Mouse (Mus musculus) left cerebral cortex, postnatal 25 days (tissue): ENCODE results near the gene Eif4g3. TPM values are rescaled to one million over a fixed set of nuclear protein-coding genes. Genes with fewer than 3 reads are reported as not detected.

Source experiments
- DNase-seq, 2 experiments: peaks; one replicate each; pipeline ENCODE4 v3.0.0; 2022; ENCODE audit warnings: low spot score in 2 of 2, mixed read lengths in 1 of 2
- intact Hi-C: fragments of 180-260 bp; cut with DNase I; formaldehyde crosslinking; loops from one replicate; pipeline ENCODE4 v1.15.1; 2025
- total RNA-seq, 2 experiments: library from RNA; stranded (reverse); gene quantifications; 2 replicates each; pipeline ENCODE4 v1.2.3; 2021

Eif4g3 gene
- total RNA-seq, 2 experiments from 2014 or later: 164 to 178 TPM

DNA sequence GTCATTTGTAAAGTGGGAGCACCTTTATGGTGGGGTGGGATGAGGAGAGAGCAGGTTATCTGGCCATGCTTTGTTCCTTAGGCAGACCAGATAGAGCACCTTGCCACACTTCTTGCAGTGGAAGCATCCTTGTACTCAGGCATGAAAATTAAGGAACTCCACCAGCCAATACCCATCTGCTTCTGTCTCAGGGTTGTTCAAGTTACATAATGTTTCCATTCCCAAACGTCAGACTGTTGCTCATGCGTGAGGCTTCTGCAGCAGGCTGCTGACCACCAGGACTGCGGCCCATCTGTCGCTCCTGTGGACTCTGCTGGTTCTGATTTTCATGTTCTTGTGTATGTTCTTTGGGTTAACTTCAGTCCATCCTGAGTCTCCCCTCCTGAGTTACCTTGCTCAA is 187.9 kb downstream of the Eif4g3 start:
- peak in 1 of 2 experiments; percentile 68 for DNase-seq
- intact Hi-C loops: no loop called here

DNA sequence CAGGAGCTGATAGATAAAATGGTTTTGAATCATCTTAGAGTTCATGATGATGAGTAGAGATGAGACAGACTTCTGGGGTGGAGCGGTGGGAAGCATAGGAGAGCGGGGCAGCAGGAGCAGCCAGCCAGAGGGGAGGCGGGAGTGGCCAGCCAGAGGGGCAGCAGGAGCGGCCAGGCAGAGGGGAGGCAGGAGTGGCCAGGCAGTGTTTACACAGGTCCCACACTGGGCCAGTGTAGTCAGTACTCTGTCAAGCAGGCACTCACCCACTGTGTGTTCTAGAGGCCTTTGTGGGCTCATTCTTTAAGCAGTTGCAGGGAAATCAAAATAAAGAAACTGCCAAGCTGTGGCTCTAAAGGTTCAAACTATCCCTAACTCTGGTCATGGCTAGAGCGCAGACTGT is 191.2 kb downstream of the Eif4g3 start:
- intact Hi-C loops: no loop called here
- DNase-seq: no peak

DNA sequence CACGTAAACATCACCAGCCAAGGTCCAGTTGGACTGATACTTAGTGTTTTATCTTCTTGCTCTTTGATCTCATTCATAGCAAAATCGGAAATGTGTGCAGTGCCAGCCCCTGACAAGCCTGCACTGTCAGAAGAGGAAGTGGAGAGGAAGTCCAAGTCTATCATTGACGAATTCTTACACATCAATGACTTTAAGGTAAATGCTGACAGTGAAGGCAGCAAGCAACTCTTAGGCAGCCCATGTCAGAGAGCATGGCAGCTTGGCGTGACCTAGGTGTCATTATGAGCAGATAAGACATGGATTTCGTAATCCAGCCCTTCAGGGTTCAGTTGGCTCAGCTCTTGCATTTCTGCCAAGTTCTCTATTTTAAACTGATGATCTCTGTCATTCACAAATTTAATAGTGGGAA is 191.8 kb downstream of the Eif4g3 start:
- DNase-seq: no peak
- intact Hi-C loops: no loop called here

DNA sequence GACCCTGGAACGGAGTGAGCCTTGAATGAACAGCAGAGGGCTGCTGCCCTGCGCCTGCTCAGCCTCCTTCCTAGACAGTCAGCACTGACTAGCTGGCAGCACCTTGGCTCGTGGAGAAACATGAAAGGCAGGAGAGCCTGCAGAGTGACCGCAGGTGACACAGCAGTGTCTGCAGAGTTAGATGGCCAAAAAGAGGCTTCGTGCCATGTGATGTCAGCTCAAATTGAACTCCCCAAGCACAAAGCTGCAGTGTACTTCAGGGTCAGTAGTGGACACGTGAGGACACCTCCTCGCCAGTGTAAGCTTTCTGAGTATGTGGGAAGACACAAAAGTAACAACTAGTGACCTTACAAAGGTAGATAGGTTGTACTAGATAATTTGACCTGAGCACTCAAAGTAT is 193.1 kb downstream of the Eif4g3 start:
- DNase-seq: no peak
- intact Hi-C loops: no loop called here

DNA sequence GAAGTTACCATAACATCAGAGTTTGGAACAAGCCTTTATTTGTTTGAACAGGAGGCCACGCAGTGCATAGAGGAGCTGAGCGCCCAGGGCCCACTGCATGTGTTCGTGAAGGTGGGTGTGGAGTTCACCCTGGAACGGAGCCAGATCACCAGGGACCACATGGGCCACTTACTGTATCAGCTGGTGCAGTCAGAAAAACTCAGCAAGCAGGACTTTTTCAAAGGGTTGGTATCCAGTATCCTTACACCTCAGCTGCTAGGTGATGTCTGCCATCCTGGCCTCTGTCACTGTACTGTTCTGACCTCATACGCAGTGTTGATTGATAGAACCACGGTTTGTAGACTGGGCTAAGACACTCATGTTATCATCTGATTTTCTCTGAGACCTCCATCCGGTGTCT is 195.2 kb downstream of the Eif4g3 start:
- no peak for DNase-seq
- intact Hi-C loops: no loop called here

DNA sequence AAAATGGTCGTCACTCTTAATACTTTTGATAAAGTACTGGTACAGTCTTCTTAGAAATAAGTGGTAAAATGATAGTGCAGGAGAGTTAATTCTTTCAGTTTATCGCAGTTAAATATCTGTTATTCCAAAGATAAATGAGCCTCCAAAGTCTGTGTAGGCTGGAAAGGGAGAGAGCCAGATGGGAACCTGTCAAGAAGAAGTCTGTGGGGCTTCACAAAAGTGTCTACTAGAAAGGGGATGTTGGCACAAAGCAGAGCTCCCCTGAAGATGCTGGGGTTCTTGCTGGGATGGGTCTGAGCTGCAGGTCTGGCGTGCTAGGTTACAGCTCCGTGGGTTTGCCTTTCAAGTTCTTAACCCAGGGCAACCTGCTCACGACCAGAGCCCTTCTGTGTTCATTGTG is 199.7 kb downstream of the Eif4g3 start:
- DNase-seq: peak in 1 of 2 experiments; percentile 55
- intact Hi-C loops: no loop called here

DNA sequence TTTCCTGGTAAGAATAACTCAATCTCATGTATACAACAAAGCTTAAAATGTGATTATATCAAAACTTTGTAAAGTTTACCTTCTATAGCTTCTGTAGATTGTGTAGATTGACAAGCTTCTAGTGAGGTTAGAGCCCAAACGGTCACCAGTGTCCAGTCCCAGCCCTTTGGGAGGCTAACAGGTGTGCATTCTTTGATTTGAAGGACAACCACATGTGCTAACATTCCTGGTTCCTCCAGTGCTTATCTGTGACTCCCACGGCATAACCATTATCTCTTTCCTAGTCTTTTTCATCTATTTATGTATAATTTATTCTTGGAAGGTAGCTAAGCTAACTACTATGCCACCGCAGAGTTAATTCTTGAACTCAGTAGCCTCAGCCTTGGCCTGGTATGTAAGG is 207.9 kb downstream of the Eif4g3 start:
- intact Hi-C loops: no loop called here
- DNase-seq: no peak

DNA sequence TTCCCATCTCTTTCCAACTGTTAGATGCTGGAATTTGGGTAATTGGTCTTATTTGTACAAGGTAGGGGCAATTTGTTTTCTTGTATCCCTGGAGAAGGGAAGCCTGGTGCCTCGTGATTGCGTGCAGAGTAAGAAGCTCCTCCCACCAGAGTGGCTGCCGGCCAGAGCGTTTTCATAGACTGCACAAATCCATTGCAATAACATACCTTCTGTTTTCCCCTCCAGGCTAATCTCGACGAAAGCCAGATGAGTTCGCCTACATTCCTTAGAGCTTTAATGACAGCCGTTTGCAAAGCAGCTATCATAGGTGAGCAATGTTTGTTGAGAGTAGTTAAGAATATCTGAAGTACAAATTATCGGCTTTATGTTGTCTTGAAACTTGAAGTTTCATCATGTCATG is 208.9 kb downstream of the Eif4g3 start:
- intact Hi-C loops: no loop called here
- no peak for DNase-seq

DNA sequence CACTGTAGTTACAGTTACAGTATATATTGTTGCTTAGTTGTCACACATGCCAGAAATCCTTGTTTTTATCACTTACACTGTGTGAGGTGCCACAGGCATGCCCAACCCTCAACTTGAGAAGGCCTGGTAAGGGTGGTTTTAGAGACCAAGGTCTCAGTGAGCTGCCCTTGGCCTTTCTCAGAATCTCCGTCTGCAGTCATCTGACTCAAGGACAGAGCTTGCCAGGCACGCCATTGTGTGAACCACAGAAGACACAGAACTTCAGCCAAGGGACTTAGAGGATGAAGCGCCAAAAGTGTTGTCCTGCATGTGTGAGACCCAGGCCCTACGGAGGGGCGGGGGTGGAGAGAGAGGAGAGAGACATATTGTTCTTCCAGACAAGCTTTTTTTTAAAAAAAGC is 217.3 kb downstream of the Eif4g3 start:
- intact Hi-C loops: loop anchor here (10.0 kb wide), 1 partner anchor 365 kb away; no protein-coding TSS in a partner anchor
- no peak for DNase-seq

DNA sequence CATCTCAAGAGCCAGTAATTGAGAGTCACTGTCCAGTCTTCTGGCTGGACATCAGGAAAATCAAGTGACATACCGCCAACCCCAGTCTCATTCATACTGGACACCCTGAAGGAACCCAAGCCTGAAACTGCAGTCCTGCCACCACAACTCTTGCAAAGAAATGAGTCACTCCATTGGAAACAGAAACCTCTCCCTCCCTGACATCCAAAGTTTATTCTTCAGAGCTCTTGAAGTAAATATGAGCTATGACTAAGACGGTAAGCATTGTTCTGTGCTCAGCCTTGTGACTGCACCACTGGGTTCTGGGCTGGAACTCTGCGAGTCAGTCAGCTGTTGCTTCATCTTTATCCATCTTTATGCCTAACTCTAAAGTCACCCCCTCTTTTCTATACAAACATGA is 221.0 kb downstream of the Eif4g3 start:
- intact Hi-C loops: loop anchor here (10.0 kb wide), 1 partner anchor 369 kb away; no protein-coding TSS in a partner anchor
- DNase-seq: no peak

DNA sequence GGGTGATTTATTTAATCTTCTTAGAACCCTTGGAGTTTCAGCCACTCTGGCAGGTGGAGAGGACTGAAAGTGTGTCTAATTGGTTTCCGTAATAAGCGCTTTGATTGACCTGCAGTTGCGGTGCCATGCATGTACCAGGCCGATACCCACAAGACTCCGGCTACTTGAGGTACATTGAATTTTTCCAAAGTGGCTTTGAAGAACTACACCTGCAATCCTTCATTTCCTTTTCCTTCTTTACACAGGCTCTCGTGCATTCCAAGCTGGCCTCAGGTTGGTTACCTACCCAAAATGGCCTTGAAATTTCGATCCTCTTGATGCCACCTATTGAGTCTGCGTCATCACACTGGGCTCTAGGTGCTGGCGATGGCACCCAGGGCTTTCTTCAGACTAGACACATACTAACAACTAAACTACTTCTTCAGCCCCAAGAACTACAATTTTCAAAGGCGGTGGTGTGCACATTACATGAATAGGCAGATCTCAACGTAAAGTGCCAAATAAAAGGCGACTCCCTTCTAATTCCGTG is 222.9 kb downstream of the Eif4g3 start:
- intact Hi-C loops: loop anchor here (10.0 kb wide), 1 partner anchor 371 kb away; no protein-coding TSS in a partner anchor
- DNase-seq: no peak

DNA sequence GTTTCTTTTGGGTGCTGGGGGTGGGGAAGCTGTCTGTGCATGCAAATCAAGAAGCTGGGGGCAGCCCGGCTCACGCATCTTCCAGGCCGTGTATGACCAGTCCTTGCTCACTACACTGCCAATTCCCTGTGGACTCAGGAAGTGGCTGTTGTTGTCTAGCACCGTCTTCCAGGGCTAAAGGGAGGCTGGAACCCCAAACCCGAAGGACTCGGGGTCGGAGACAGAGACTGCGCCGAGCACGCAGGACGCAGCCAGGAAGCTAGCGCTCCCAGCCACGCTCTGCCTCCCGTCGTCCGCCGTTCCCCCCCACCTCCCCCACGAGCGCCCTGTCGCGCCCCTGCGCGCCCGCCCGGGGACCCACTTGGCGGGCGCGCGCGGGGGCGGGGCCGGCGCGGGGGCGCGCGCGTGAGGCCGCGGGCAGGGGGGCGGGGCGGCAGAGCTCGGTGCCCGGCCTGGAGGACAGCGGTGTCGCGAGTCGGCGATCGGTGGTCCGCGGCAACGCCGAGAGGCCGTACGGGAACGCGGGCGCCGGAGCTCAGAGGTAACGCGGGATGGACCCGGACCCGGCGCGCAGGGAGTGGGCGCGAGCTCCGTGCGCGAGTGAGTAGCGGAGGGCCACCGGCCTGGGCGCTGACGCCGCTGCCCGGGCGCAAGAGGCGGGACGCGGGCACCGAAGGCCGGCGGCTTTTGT is 223.5 kb downstream of the Eif4g3 start, which contains the start of gene Hp1bp3:
Gene Hp1bp3, plus strand, starts transcription at position 97 of the 691 bp plus-strand sequence.
- peak; percentile 71 to 76 for DNase-seq
- intact Hi-C loops: loop anchor here (10.0 kb wide), 1 partner anchor 372 kb away; no protein-coding TSS in a partner anchor

DNA sequence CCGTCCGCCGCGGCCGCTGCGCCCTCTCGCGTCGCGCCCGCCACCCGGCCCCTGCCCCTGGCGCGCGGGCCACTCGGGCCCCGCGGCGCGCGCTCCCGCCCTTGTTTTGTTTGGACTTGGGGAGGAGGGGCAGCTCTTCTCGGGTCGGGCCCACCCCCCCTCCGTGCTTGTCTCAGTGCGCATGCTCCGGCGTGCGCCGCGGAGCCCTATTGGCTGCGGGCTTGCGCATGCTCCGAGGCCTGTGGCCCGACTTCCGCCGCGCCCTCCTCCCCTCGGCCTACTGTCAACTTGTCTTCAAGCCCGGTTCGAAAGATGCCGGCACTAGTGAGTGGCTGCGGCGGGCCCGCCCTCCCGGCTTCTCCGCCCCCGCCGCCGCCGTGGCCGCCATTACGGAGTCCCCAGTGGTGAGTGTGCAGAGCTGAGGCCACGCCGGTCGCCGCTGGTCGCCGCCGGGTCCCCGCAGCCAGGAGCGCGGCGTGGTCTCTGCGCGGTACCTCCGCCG is 224.1 kb downstream of the Eif4g3 start:
- intact Hi-C loops: loop anchor here (10.0 kb wide), 1 partner anchor 372 kb away; no protein-coding TSS in a partner anchor
- DNase-seq: peak; percentile 96 to 99

DNA sequence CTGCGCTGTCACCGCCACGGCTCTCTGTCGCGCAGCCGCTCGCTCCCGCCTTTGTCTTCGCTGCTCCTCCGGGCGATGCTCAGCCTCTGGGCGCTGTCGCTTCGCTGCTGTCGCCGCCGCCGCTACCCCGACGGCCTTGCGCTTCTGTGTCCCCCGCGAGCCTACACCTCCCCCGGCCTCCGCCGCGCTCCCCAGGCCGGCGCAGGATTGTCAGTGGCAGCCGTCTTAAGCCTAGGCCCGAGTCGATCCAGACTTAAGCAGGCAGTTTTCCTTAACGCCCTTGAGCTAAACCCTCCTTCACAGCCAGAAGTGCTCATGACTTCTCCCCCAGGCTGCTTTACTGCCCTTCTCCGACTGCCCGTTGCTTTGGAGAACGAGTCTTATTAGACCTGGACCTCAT is 224.6 kb downstream of the Eif4g3 start:
- intact Hi-C loops: loop anchor here (10.0 kb wide), 1 partner anchor 373 kb away; no protein-coding TSS in a partner anchor
- DNase-seq: peak in 1 of 2 experiments; percentile 30

DNA sequence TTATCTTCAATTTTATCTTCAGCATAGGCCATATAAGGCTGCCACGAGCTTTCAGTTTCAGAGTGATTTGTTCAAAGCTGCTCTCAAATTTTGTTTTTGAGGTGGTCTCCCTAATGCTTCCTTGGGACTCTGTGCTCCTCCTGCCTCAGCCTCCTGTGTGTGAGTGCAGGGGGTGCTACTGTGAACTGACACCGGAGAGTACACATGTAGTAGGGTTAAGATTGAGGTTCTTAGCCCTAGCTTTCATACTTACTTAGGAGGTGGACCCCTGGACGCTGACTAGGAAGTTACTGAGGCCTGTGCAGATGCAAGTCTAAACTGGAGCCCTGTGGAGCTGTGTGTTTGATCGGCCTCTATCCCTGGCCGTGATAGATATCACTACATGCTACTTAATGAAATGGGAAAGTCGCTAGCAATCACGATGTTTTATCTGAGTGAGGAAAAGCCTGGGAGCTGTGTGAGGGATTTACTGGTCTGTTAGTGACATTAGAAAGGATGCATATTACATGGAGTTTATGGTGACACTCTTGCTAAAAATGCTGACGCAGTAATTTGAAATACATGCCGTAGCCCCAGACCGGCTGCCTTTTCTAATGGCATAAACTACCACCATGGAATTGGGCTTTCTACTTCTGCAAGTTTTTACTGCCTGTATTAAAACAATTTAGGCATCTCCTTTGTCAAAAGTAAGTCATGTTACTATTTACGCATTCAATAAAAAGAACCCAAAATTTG is 225.3 kb downstream of the Eif4g3 start:
- DNase-seq: no peak
- intact Hi-C loops: loop anchor here (10.0 kb wide), 1 partner anchor 373 kb away; no protein-coding TSS in a partner anchor

DNA sequence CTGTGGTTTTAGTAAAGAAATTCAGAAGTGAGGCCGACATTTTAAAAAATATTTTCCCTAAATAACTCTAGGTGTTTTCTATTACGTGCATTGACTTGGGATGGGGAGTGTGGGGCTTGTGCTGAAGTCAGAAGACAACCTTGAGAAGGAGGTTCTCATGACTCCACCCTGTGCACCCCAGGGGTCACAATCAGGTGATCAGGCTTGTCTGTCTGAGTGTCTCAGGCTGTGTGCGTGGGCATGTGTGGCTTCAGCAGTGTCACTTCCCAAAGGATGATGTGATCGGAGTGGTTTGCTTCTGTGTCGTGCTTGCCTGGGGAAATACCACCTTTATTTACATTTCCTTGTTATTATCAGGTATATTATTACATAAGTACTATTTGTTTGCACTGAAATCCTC is 226.5 kb downstream of the Eif4g3 start:
- intact Hi-C loops: loop anchor here (10.0 kb wide), 1 partner anchor 375 kb away; no protein-coding TSS in a partner anchor
- DNase-seq: no peak

DNA sequence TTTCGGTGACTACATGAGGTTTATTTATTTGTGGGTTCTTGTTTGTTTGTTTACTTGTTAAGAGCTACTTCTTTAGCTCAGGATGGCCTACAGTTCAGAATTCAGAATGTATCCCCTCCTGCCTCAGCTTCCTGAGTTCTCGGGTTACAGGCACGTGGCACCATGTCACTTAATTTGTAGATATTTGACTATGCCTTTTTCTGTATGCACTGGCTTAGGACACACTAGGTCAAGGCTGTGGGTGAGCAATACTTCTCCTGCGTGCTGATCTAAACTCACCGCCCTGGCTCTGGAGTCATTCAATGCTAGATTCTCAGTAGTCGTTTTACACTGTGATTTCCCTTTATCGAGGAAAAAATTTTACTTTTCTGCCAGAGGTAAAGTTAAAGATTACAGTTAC is 227.9 kb downstream of the Eif4g3 start:
- intact Hi-C loops: no loop called here
- no peak for DNase-seq

DNA sequence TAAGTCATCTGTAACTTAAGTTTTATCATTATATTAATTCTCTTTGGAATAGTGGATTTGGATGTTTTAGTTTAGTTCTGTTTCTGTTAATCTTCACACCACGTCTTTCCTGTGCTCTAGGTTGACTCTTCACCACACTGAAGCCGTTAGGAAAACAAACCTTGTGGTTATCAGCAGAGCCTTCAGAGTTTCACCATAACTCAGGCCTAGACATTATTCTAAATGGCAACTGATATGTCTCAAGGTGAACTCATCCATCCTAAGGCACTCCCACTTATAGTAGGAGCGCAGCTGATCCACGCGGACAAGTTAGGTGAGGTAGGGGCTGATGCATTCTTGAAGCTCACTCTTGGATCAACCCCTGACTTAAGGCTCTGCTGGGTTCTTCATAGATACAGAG is 228.6 kb downstream of the Eif4g3 start:
- DNase-seq: no peak
- intact Hi-C loops: no loop called here

DNA sequence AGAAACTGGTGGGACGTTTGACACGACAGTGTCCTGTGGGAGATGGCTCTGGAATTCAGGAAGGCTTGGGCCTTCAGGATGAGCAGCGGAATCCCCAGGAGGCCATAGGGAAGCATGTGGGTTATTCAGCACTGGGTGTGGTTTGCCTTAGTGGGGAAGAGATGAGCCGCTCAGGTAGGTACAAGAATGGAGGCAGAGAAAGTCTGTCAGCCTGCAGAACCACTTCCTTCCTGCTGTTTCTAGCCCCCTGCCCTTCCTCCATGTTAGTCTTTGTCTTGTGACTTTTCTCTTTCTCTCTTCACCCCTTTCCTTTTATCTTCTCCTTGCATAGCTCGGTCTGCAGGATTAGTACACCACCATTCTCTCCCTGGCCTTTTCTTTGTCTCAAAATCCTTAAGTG is 229.6 kb downstream of the Eif4g3 start:
- DNase-seq: no peak
- intact Hi-C loops: no loop called here

DNA sequence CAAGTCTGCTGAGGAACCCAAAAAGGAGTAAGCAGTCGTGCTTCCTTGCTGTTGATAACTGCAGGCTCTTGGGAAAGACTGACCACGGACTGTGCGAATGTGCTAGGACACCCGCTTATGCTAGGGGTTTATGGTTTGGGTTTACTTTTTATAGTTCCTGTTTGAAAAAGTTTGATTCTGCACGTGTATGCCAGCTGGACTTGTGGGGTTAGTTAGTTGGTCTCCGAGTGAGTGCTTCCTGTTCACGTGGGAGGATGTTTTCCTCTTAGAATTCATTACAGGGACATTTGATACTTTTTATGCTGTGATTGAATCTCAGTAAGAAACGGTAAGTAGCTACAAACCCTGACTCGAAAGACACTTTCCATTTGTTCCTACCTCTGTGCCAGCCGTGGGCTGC is 230.8 kb downstream of the Eif4g3 start:
- intact Hi-C loops: no loop called here
- DNase-seq: no peak
